Mouse (Mus musculus) ES-Bruce4 (cell line): ENCODE data around the gene Cnot8.
"Not testable (repeated sequence)": the region's sequence is repeated elsewhere in the genome, so short reads cannot be mapped to it uniquely, and the experiment has no call there.

Experiments
- CTCF ChIP-seq: IDR thresholded peaks from one replicate; pipeline ENCODE4 v1.8.1; 2011; ENCODE audit warnings: low read depth, low read length
- EP300 ChIP-seq: IDR thresholded peaks from 2 replicates; pipeline ENCODE4 v1.6.1; 2011; ENCODE audit warnings: low read depth, low read length; ENCODE audit not compliant: insufficient read depth
- POLR2A ChIP-seq: IDR thresholded peaks from one replicate; pipeline ENCODE4 v1.8.1; 2011; ENCODE audit warnings: low read length; ENCODE audit not compliant: insufficient read depth

DNA sequence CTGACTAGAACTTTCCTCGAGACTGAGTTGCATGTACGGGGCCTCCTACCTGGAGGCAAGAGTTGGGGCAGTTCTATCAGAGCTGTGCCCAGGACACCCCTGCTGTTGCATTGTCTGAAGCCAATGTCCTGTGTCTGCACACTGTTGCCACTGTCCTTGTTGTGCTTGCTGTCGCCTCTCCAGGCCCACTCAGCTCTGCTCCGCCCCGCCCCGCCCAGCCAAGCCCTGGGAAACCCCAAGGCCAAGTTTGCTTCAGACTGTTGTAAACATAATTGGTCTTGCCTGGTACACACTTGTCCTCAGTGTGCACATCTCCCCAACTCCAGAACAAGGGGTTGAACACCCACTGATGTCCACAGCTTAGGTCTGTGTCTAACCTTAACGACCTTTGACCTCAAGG is 44.2 kb upstream of the Cnot8 start:
- TF ChIP-seq CTCF, POLR2A, EP300: not testable (repeated sequence)
